ENCODE assay signal across 22 mouse cellular contexts in genomic region chr12:73822331-73822730, GRCm38 (mm10).
"Had no signal": no experiment of that assay in that cellular context is flagged by ENCODE, and none has a peak within 500 bp of the region (broad histone marks: within the 10 kb centered on the region; RNA-seq: fewer than 3 reads in every experiment).

No protein-coding gene starts in this region.

- H3K36me3 ChIP-seq: heart, embryonic 13.5 days; heart, embryonic 15.5 days; hindbrain, embryonic 10.5 days; hindbrain, embryonic 12.5 days; intestine, embryonic 15.5 days; limb, embryonic 13.5 days; limb, embryonic 15.5 days had no signal

- H3K27ac ChIP-seq: gastrocnemius, adult 2 months; heart, adult 2 months; heart, embryonic 13.5 days; heart, embryonic 15.5 days; hindbrain, embryonic 10.5 days; hindbrain, embryonic 12.5 days; hindbrain, embryonic 14.5 days; intestine, embryonic 15.5 days; layer of hippocampus, adult 2 months; left cerebral cortex, adult 2 months; limb, embryonic 13.5 days; limb, embryonic 15.5 days had no signal

- H3K4me3 ChIP-seq: gastrocnemius, adult 2 months; heart, adult 2 months; heart, embryonic 13.5 days; heart, embryonic 15.5 days; hindbrain, embryonic 10.5 days; hindbrain, embryonic 12.5 days; intestine, embryonic 15.5 days; layer of hippocampus, adult 2 months; left cerebral cortex, adult 2 months; limb, embryonic 13.5 days; limb, embryonic 15.5 days had no signal

- H3K27me3 ChIP-seq: heart, embryonic 13.5 days; heart, embryonic 15.5 days; hindbrain, embryonic 12.5 days; intestine, embryonic 15.5 days; limb, embryonic 13.5 days; limb, embryonic 15.5 days had no signal

- H3K4me1 ChIP-seq: heart, embryonic 13.5 days; heart, embryonic 15.5 days; hindbrain, embryonic 12.5 days; intestine, embryonic 15.5 days; limb, embryonic 13.5 days had no signal

- DNase-seq: gastrocnemius, adult 2 months; gastrocnemius, postnatal 10 days; gastrocnemius, postnatal 25 days; heart, adult 2 months; heart, postnatal 14 days; heart, postnatal 36 days; kidney, adult 18-20 months; kidney, adult 8-10 months; kidney, postnatal 10 days; kidney, postnatal 25 days; kidney, postnatal 4 days; left cerebral cortex, postnatal 4 days had no signal
